Comparison of ENCODE assay signal across 9 mouse cellular contexts in the genomic region with DNA sequence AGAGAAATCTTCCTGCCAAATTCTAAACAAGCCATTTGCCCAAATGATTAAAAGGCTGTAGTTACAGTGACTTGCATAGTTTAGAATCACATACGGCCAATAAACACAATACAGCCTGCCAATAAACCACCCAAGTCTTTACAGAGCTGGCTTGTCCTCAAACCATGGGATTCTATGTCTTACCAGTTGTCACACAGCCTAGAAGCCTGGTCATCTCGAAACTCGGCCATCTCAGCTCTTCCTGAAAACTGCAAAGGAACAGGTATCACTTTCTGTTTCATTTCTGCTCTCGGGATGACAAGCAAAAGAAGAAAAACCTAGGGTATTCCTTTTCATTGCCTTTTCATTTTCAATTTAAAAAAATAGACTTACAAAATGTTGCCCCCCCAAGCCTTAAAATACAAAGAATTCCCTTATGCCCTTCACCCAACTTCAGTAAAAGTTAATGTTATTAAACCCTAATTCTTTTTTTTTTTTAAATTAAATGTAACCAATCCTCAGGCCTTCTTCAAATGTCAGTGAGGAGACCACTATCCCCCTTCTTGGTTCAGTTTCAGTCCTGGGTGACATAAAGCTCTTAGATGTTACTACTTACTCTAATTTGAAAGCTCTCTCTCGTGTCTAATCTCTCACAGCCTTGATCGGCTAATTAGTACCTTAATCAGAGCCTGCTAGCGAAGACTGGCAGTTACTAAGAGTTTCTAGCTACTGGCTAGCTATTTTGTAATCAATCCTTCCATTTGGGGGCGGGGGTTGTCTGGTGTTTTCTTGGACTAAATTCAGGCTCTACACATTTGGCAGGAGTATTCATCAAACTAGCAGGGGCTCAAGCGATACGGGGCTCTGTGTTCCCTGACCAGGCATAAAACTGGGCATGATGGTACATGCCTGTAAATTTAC. TPM values are rescaled to one million over a fixed set of nuclear protein-coding genes. Genes with fewer than 3 reads are reported as not detected.
DNase-seq lines count a peak whose midpoint lies in the region; ATAC-seq lines count a peak whose summit lies in the region.
"Had no signal": no experiment of that assay in that cellular context is flagged by ENCODE, and none has a peak within 500 bp of the region (broad histone marks: within the 10 kb centered on the region; RNA-seq: fewer than 3 reads in every experiment).

No protein-coding gene starts in this region.

- no peak overlapping the region; the same call in 1 of the 2 replicates for H3K27ac ChIP-seq in forebrain, embryonic 16.5 days (ENCODE audit: low read length)
- H3K27ac ChIP-seq in liver, embryonic 13.5 days: peak overlapping the region; percentile 95

- ATAC-seq in erythroblast, adult 5-6 weeks (replicated peaks; ENCODE audit: low FRiP score, poor library complexity, severe bottlenecking): no peak
- ATAC-seq in forebrain, embryonic 16.5 days: no peak
- ATAC-seq in liver, embryonic 13.5 days (ENCODE audit: low read depth): no peak

- whole genome bisulfite sequencing in forebrain, embryonic 16.5 days: 27% methylated on average over 10 of the region's 10 CpGs
- 61% methylated on average over 10 of the region's 10 CpGs for WGBS in liver, embryonic 13.5 days (ENCODE audit: insufficient replicate concordance)

- H3K27me3 ChIP-seq in erythroblast, embryonic 14.5 days (ENCODE audit: control insufficient read depth): peaks cover 3% of the 10 kb centered on the region
- H3K27me3 ChIP-seq in forebrain, embryonic 16.5 days (replicated peaks; ENCODE audit: control insufficient read depth, insufficient read depth, low read length): no peaks in the 10 kb centered on the region
- H3K27me3 ChIP-seq in liver, embryonic 13.5 days: no peaks in the 10 kb centered on the region
- H3K27me3 ChIP-seq: Patski had no signal

- H3K4me2 ChIP-seq in forebrain, embryonic 16.5 days (ENCODE audit: low read length): peak overlapping the region; percentile 70
- peak overlapping the region; percentile 96 for H3K4me2 ChIP-seq in liver, embryonic 13.5 days

- H3K36me3 ChIP-seq in erythroblast, embryonic 14.5 days (ENCODE audit: control insufficient read depth): peaks cover 37% of the 10 kb centered on the region
- H3K36me3 ChIP-seq in forebrain, embryonic 16.5 days (ENCODE audit: control insufficient read depth, insufficient read depth): peaks cover 10% of the 10 kb centered on the region
- peaks cover 24% of the 10 kb centered on the region for H3K36me3 ChIP-seq in liver, embryonic 13.5 days

- peak; percentile 43 for DNase-seq in CD4-positive helper T cell, adult 2 months (ENCODE audit: low read depth, low spot score)
- no peak for DNase-seq in liver, embryonic 13.5 days
- DNase-seq in skeletal muscle tissue, adult 2 months (ENCODE audit: low read depth, low spot score): peak; percentile 56
- DNase-seq in urinary bladder, postnatal 25 days (ENCODE audit: low spot score): no peak
- DNase-seq in c-Kit-positive CD71-positive TER-119-positive erythroid progenitor cells, embryonic 14.5 days (ENCODE audit: low spot score): no peak

- peak overlapping the region; percentile 79 for H3K9ac ChIP-seq in forebrain, embryonic 16.5 days (replicated peaks; ENCODE audit: low read depth, low read length)
- peak overlapping the region; percentile 87 for H3K9ac ChIP-seq in liver, embryonic 13.5 days

- peak overlapping the region; percentile 74 for H3K4me3 ChIP-seq in erythroblast, embryonic 14.5 days (replicated peaks)
- peak overlapping the region; percentile 86 for H3K4me3 ChIP-seq in forebrain, embryonic 16.5 days (replicated peaks; ENCODE audit: low read length)
- peak overlapping the region; percentile 76 for H3K4me3 ChIP-seq in liver, embryonic 13.5 days (replicated peaks)

- H3K4me1 ChIP-seq in erythroblast, embryonic 14.5 days (ENCODE audit: control insufficient read depth): peaks cover 40% of the 10 kb centered on the region
- peaks cover 25% of the 10 kb centered on the region for H3K4me1 ChIP-seq in forebrain, embryonic 16.5 days (replicated peaks; ENCODE audit: control insufficient read depth, insufficient read depth, low read length)
- H3K4me1 ChIP-seq in liver, embryonic 13.5 days (replicated peaks): peaks cover 41% of the 10 kb centered on the region

- H3K9me3 ChIP-seq in erythroblast, embryonic 14.5 days (ENCODE audit: control insufficient read depth, low read length): peaks cover 9% of the 10 kb centered on the region
- no peaks in the 10 kb centered on the region for H3K9me3 ChIP-seq in forebrain, embryonic 16.5 days (ENCODE audit: control insufficient read depth, low read length)
- H3K9me3 ChIP-seq in liver, embryonic 13.5 days (replicated peaks): no peaks in the 10 kb centered on the region

RNA-seq across cellular contexts. Expression of gene Trafd1, which starts 1.3 kb away (rescaled TPM):
- polyA plus RNA-seq in erythroblast, embryonic 14.5 days (2012): 1.8 and 2.1 TPM in 2 replicates
- total RNA-seq in erythroblast, adult 5-6 weeks (2015; ENCODE audit: low replicate concordance): 19.4 and 30.3 TPM in 2 replicates
- 19.3 and 26.5 TPM in 2 replicates for total RNA-seq in erythroblast, adult 5-6 weeks (2017; ENCODE audit: low replicate concordance)
- polyA plus RNA-seq in forebrain, embryonic 16.5 days (2015; fragmentation: Nextera tagmentation; extraction: Ambion mirVana): 146 and 149 TPM in 2 replicates
- polyA plus RNA-seq in liver, embryonic 13.5 days (2015; fragmentation: Nextera tagmentation; extraction: Ambion mirVana): 19.7 and 21.4 TPM in 2 replicates

RNA-seq across cellular contexts. Expression of gene Naa25, which starts 13.6 kb away (rescaled TPM):
- polyA plus RNA-seq in erythroblast, embryonic 14.5 days (2012): 0.10 and 0.11 TPM in 2 replicates
- 7.9 and 10.4 TPM in 2 replicates for total RNA-seq in erythroblast, adult 5-6 weeks (2015; ENCODE audit: low replicate concordance)
- 14.2 and 16.6 TPM in 2 replicates for total RNA-seq in erythroblast, adult 5-6 weeks (2017; ENCODE audit: low replicate concordance)
- polyA plus RNA-seq in forebrain, embryonic 16.5 days (2015; fragmentation: Nextera tagmentation; extraction: Ambion mirVana): 61.7 and 66.8 TPM in 2 replicates
- 32.8 and 37.7 TPM in 2 replicates for polyA plus RNA-seq in liver, embryonic 13.5 days (2015; fragmentation: Nextera tagmentation; extraction: Ambion mirVana)

Comparison
In these comparisons a context has a peak if more than half of its experiments do, and no peak if none do; other contexts are left out.
1. DNase-seq: peak in CD4-positive helper T cell, adult 2 months (single experiment) and skeletal muscle tissue, adult 2 months (single experiment); none in liver, embryonic 13.5 days (single experiment), urinary bladder, postnatal 25 days (single experiment) and c-Kit-positive CD71-positive TER-119-positive erythroid progenitor cells, embryonic 14.5 days (single experiment).
2. RNA of gene Naa25, which starts 13.6 kb away (polyA plus RNA-seq): 61.7 to 66.8 TPM in forebrain, embryonic 16.5 days and 32.8 to 37.7 TPM in liver, embryonic 13.5 days; 0.10 to 0.11 TPM in erythroblast, embryonic 14.5 days; every median in the first group is over 10 times any median in the second.
3. Peak in every context shown above with its lines, with median percentiles within 50 percentile points of each other: H3K4me3 ChIP-seq.